Mouse (Mus musculus): ENCODE data around the gene Actrt3.

Actrt3 gene

DNA sequence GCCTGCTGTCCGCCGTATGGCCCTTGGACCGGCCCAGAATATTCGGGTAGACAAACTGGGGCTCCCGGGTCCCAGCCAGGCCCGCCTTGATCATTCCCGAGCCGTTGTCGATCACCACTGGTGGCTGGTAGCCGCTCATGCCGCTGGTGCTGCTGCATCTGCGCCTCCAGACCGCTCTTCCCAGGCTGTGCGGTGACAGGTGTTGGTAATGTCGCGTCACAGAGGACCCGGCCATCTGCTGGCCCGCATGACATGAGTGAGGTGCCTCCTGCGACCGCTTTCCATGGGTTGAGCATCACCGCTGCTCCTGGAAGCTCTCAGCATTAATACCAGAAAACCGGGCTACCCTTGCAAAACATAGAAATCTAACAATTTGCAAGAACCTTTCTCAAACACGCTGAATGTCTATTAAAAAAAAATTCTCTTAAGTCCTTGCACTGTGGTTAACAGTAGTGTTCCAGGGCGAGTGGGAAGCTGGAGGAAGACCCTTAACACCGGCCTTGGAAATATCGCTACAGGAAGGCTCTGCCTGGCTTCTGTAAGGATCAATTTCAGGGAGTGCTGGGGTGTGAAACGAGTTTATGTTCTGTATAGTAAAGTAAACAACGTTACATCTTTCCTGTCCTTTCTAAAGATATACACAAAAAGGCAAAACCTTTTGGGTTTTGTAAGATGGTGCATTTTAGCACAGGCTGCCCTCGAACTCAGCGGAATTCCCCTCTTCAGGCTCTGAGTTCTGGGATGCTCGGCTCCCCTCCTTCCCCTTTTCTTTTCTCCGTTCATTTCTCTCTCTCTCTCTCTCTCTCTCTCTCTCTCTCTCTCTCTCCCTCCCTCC lies at the start of gene Actrt3:
Gene Actrt3, minus strand, starts transcription at position 229 of the 835 bp plus-strand sequence.
- in situ Hi-C loops (cut with MboI; ENCODE audit: low pct_unique_long_range_greater_than_20kb in 1 of 2, low sequenced_read_pairs in 2 of 2, unreplicated experiment in 1 of 2), result loop anchor here (10.0 to 25.0 kb wide), 3 partner anchors 125 to 537 kb away; partner anchors contain the start of genes Cldn11 (in 1 of the 2) and Phc3 (in 1 of the 2)

DNA sequence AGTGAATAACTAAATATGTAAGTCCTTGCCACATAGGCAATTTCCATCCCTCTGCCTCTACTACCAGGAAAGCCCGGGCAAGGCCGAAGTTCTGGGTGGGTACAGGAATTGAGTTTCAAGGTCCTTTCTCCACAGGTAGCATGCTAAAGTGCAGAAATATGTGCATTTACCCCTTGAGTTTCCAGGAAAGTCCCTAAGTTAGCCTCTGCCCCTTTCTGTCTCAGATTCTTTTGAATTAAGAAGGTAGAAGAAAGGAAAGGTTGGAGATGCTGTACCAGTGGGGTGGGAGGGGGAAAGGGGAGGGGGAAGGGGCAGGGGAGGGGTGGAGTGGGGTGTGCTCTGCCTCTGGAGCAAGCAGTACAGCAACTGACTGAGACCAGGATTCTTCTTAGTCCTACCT lies 48.7 kb upstream of the Actrt3 start:
- in situ Hi-C loops (cut with MboI; ENCODE audit: low pct_unique_long_range_greater_than_20kb in 1 of 2, low sequenced_read_pairs in 2 of 2, unreplicated experiment in 1 of 2), result no loop called here

DNA sequence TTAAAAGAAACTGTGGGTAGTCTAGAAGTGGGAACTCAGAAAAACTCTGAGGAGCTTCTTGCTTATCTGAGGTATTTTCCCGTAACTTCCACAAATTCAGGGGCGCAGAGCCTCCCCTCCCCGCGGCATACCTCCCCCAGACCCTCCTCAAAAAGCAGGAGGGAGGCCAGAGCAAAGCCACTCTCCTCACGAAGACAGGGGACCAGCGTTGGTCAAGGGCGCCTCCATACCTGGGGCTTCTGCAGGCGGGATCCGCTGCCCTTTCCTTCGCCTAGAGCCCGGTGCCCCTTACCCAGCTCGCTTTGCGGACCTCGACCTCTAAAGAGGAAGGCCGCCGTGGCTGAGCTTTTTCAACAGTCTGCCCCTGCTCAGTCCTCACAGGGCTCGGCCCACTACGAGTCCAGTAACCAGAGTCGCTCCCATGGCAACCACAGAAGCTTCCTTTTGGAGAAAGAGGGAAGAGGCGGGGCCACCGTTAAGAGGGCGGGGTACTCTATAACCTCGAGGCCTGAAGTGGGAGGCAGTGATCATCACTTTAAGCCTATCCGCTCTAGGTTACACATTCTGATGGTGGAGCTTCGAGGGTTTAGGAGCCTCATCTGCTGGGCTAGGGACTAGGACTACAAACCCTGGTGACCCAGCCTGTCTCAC lies 47.8 kb upstream of the Actrt3 start, which contains the start of gene Lrrc34:
Gene Lrrc34, minus strand, starts transcription at position 430 of the 651 bp plus-strand sequence.
- in situ Hi-C loops (cut with MboI; ENCODE audit: low pct_unique_long_range_greater_than_20kb in 1 of 2, low sequenced_read_pairs in 2 of 2, unreplicated experiment in 1 of 2), result no loop called here

- in situ Hi-C loops (cut with MboI; ENCODE audit: low pct_unique_long_range_greater_than_20kb in 1 of 2, low sequenced_read_pairs in 2 of 2, unreplicated experiment in 1 of 2), result no loop called here
Observed at GRCm38 (mm10) chr3:30646761-30647160, 47.0 kb upstream of the Actrt3 start.

DNA sequence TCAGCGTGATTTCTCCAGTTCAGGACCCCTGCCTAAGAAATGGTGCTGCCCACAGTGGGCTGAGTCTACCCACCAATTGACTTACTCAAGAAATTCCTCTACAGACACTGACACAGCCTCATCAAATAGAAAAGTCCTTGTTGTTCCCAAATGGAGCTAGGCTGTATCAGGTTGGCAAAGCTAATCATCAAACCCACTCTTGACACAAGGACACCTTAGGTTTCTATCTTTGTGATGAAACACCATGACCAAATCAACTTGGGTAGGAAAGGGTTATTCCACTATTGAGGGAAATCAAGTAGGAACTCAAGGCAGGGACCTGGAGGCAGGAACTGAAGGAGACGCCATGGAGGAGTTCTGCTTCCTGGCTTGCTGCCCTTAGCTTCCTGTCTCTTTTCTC lies 44.5 kb upstream of the Actrt3 start, which contains the start of gene Lrriq4:
Gene Lrriq4, plus strand, starts transcription at position 301 of the 400 bp plus-strand sequence.
- in situ Hi-C loops (cut with MboI; ENCODE audit: low pct_unique_long_range_greater_than_20kb in 1 of 2, low sequenced_read_pairs in 2 of 2, unreplicated experiment in 1 of 2), result no loop called here

- in situ Hi-C loops (cut with MboI; ENCODE audit: low pct_unique_long_range_greater_than_20kb in 1 of 2, low sequenced_read_pairs in 2 of 2, unreplicated experiment in 1 of 2), result no loop called here
Observed at GRCm38 (mm10) chr3:30635629-30636028, 35.9 kb upstream of the Actrt3 start.

GRCm38 (mm10) chr3:30633681-30634080 lies 33.9 kb upstream of the Actrt3 start:
- in situ Hi-C loops (cut with MboI; ENCODE audit: low pct_unique_long_range_greater_than_20kb in 1 of 2, low sequenced_read_pairs in 2 of 2, unreplicated experiment in 1 of 2), result no loop called here

GRCm38 (mm10) chr3:30620132-30620531 lies 20.4 kb upstream of the Actrt3 start:
- in situ Hi-C loops (cut with MboI; ENCODE audit: low pct_unique_long_range_greater_than_20kb in 1 of 2, low sequenced_read_pairs in 2 of 2, unreplicated experiment in 1 of 2), result no loop called here

GRCm38 (mm10) chr3:30610930-30611329 lies 11.2 kb upstream of the Actrt3 start:
- in situ Hi-C loops (cut with MboI; ENCODE audit: low pct_unique_long_range_greater_than_20kb in 1 of 2, low sequenced_read_pairs in 2 of 2, unreplicated experiment in 1 of 2), result no loop called here

- in situ Hi-C loops (cut with MboI; ENCODE audit: low pct_unique_long_range_greater_than_20kb in 1 of 2, low sequenced_read_pairs in 2 of 2, unreplicated experiment in 1 of 2), result no loop called here
Observed at GRCm38 (mm10) chr3:30608999-30609398, 9.3 kb upstream of the Actrt3 start.

DNA sequence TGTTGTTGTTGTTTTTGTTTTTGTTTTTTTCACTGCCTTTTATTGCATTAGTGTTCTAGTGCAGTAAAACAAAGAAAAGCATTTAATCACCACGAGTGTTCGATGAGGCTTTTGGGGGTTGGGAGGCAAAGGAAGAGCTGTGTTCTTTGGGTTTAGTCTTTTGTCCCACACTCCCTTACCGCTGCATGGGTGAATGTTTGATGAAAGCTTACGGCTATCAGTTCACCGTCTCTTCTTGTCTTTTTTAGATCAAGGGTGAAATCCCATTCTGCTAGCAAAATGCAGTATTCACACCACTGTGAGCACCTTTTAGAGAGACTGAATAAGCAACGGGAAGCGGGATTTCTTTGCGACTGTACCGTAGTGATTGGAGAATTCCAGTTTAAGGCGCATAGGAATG lies 3.5 kb upstream of the Actrt3 start:
- in situ Hi-C loops (cut with MboI; ENCODE audit: low pct_unique_long_range_greater_than_20kb in 1 of 2, low sequenced_read_pairs in 2 of 2, unreplicated experiment in 1 of 2), result no loop called here

DNA sequence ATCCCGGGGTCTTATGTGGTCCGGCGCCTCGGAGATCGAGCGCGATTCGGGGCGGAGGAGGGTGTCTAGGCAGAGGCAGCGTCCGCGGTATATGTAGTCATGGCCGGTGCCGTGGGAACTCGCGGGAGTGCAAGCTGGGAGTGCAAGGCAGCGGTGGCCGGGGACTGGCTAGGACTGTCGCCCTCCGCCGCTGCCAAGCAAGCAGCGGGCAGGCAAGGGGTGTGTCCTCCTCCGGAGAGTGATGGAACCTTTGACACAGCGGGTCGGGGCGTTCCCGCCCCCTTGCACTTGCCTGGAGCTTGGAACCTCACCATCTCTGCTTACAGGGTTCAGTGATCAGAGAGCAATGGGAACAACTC lies 3.0 kb upstream of the Actrt3 start:
- in situ Hi-C loops (cut with MboI; ENCODE audit: low pct_unique_long_range_greater_than_20kb in 1 of 2, low sequenced_read_pairs in 2 of 2, unreplicated experiment in 1 of 2), result no loop called here

- in situ Hi-C loops (cut with MboI; ENCODE audit: low pct_unique_long_range_greater_than_20kb in 1 of 2, low sequenced_read_pairs in 2 of 2, unreplicated experiment in 1 of 2), result no loop called here
Observed at GRCm38 (mm10) chr3:30602065-30602739, 2.5 kb upstream of the Actrt3 start, which contains the start of gene Mynn. Gene Mynn, plus strand, starts transcription at chr3:30602065.

GRCm38 (mm10) chr3:30601610-30602064 lies 1.9 kb upstream of the Actrt3 start:
- in situ Hi-C loops (cut with MboI; ENCODE audit: low pct_unique_long_range_greater_than_20kb in 1 of 2, low sequenced_read_pairs in 2 of 2, unreplicated experiment in 1 of 2), result no loop called here

DNA sequence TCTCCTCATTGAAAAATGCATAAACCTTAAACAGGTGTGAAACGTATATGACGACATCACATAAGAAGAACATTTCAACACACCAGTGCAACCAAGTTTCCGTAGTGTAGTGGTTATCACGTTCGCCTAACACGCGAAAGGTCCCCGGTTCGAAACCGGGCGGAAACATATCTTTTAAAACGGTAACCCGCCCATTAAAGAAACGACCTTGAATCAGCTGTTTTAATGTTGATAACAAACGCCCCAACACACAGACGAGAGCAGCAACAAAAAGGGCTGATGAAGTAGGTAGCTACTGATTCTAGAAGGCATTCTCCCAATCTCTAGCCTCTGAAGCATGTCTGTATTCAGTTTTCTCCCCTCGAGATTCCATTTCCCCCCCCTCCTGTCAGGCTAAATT lies 1.4 kb upstream of the Actrt3 start:
- in situ Hi-C loops (cut with MboI; ENCODE audit: low pct_unique_long_range_greater_than_20kb in 1 of 2, low sequenced_read_pairs in 2 of 2, unreplicated experiment in 1 of 2), result no loop called here

DNA sequence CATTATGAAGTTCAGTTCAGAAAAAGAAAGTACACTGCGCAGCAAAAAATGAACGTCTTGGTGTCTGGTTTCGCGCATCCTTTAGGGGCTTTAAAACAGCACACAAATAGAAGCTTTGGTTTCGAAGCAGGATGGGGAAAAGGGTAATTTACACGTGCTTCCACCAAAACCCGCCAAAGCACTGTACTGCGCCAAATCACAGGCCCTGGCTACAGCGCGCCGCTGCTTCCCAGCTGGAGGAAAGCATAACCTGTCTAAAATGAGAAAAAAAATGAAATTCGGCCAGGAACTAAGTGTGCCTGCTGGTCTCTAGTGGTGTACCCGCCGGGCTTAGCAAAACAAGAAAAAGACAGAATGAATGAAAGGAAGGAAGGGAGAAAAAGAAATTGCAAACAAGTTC lies 978 bp upstream of the Actrt3 start:
- in situ Hi-C loops (cut with MboI; ENCODE audit: low pct_unique_long_range_greater_than_20kb in 1 of 2, low sequenced_read_pairs in 2 of 2, unreplicated experiment in 1 of 2), result no loop called here

DNA sequence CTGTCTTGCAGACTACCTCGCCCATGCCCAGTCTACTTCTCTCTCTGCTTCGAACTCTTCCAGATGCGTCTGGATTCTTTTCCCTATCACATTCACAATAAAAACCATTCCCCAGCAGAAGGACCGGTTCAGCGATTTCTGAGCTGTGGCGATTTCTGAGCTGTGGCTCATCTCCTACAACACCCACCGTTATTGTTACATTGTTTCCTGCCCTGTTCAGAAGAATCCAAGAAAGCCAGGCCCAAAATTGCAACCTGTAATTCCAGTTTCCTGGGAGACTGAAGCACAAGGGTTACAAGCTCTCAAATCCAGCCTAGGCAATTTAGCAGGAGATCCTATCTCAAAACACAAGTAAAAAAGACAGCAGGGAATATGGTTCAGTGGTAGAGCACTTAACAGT lies 2.5 kb downstream of the Actrt3 start:
- in situ Hi-C loops (cut with MboI; ENCODE audit: low pct_unique_long_range_greater_than_20kb in 1 of 2, low sequenced_read_pairs in 2 of 2, unreplicated experiment in 1 of 2), result loop anchor here (10.0 to 25.0 kb wide), 3 partner anchors 128 to 540 kb away; partner anchors contain the start of genes Cldn11 (in 1 of the 2) and Phc3 (in 1 of the 2)

GRCm38 (mm10) chr3:30595111-30595832 lies 4.5 kb downstream of the Actrt3 start:
- in situ Hi-C loops (cut with MboI; ENCODE audit: low pct_unique_long_range_greater_than_20kb in 1 of 2, low sequenced_read_pairs in 2 of 2, unreplicated experiment in 1 of 2), result loop anchor here (10.0 to 25.0 kb wide), 3 partner anchors 130 to 542 kb away; partner anchors contain the start of genes Cldn11 (in 1 of the 2) and Phc3 (in 1 of the 2)
